Mouse (Mus musculus) intestine, postnatal 0 days (tissue): ENCODE measurements at regions not wholly inside any gene's neighbourhood (a gene's known extent, or its start where the extent isn't known, plus 50 kb on each side); places are given as distances from the start of the nearest gene placed in this dataset.

ENCODE experiments used
- ATAC-seq: fragments of 200-750 bp; cut with Nextera tagmentation; 2 replicates; pipeline ENCODE4 v1.8.0; 2017; ENCODE audit warnings: mild to moderate bottlenecking, moderate TSS enrichment, moderate library complexity
- H3K27ac ChIP-seq: fragments of 300-500 bp; sonication (generic); 2 replicates; pipeline ENCODE4 v1.5.1; 2014; ENCODE audit warnings: mild to moderate bottlenecking, low read depth, low read length, moderate library complexity
- H3K27me3 ChIP-seq: fragments of 300-500 bp; sonication (generic); replicated peaks from 2 replicates; pipeline ENCODE4 v1.6.1; 2014; ENCODE audit warnings: low read length, mixed read lengths; ENCODE audit not compliant: control insufficient read depth, insufficient read depth
- H3K36me3 ChIP-seq: fragments of 300-500 bp; sonication (generic); 2 replicates; pipeline ENCODE4 v1.6.1; 2014; ENCODE audit warnings: mild to moderate bottlenecking, moderate library complexity; ENCODE audit not compliant: control insufficient read depth, insufficient read depth
- H3K4me1 ChIP-seq: fragments of 300-500 bp; sonication (generic); replicated peaks from 2 replicates; pipeline ENCODE4 v1.6.1; 2014; ENCODE audit warnings: antibody characterized with exemption, low read length, mixed read lengths; ENCODE audit not compliant: control insufficient read depth, insufficient read depth
- H3K4me2 ChIP-seq: fragments of 300-500 bp; sonication (generic); replicated peaks from 2 replicates; pipeline ENCODE4 v1.6.1; 2014; ENCODE audit warnings: low read depth, mild to moderate bottlenecking, moderate library complexity
- H3K4me3 ChIP-seq: fragments of 300-500 bp; sonication (generic); 2 replicates; pipeline ENCODE4 v1.5.1; 2014; ENCODE audit warnings: low read depth, low read length
- H3K9ac ChIP-seq: fragments of 300-500 bp; sonication (generic); 2 replicates; pipeline ENCODE4 v1.6.1; 2014; ENCODE audit warnings: mild to moderate bottlenecking, low read depth, low read length
- H3K9me3 ChIP-seq: fragments of 300-500 bp; sonication (generic); 2 replicates; pipeline ENCODE4 v1.6.1; 2016; ENCODE audit warnings: mixed run types; ENCODE audit not compliant: control insufficient read depth
- CTCF ChIP-seq: sonication (generic); IDR thresholded peaks from 2 replicates; pipeline ENCODE4 v1.5.1; 2016; ENCODE audit warnings: low read depth, mild to moderate bottlenecking, control low read depth, antibody characterized with exemption, moderate library complexity
- WGBS: fragments of 180-500 bp; shearing (Covaris S2); extraction: QIAGEN DNeasy Blood & Tissue Kit; methylation state at CpG from one replicate; pipeline ENCODE4 v1.1.7; 2014; 5-methylcytosine and 5-hydroxymethylcytosine counted together

- ATAC-seq = no peak
- 52% methylated on average over 10 of the region's 10 CpGs for WGBS
- Histone ChIP-seq H3K4me2 (no peak overlapping the region), H3K4me3 (no peak overlapping the region), H3K4me1 (no peaks in the 10 kb centered on the region), H3K9ac (no peak overlapping the region), H3K9me3 (no peaks in the 10 kb centered on the region), H3K27me3 (no peaks in the 10 kb centered on the region), H3K27ac (no peak overlapping the region), H3K36me3 (no peaks in the 10 kb centered on the region)
- TF ChIP-seq CTCF = no peak
These were observed 584.2 kb upstream of the Kirrel3 start for GRCm38 (mm10) chr9:33901313-33902076.

GRCm38 (mm10) chr9:33903991-33904570 lies 581.6 kb upstream of the Kirrel3 start:
- Histone ChIP-seq H3K9me3 (no peaks in the 10 kb centered on the region), H3K4me3 (no peak overlapping the region), H3K4me1 (no peaks in the 10 kb centered on the region), H3K27ac (no peak overlapping the region), H3K27me3 (no peaks in the 10 kb centered on the region), H3K4me2 (no peak overlapping the region), H3K36me3 (no peaks in the 10 kb centered on the region), H3K9ac (no peak overlapping the region)
- TF ChIP-seq CTCF = no peak
- ATAC-seq = no peak
- 65% methylated on average over 5 of the region's 5 CpGs for WGBS

GRCm38 (mm10) chr9:33914919-33915318 lies 570.8 kb upstream of the Kirrel3 start:
- no peak overlapping the region for H3K4me2 ChIP-seq
- no peak overlapping the region for H3K9ac ChIP-seq
- WGBS = 73% methylated on average over 4 of the region's 4 CpGs
- H3K9me3 ChIP-seq = no peaks in the 10 kb centered on the region
- no peak overlapping the region for H3K4me3 ChIP-seq
- no peak for TF ChIP-seq CTCF
- ATAC-seq = no peak
- H3K27ac ChIP-seq = no peak overlapping the region
- H3K36me3 ChIP-seq = no peaks in the 10 kb centered on the region
- no peaks in the 10 kb centered on the region for H3K27me3 ChIP-seq
- H3K4me1 ChIP-seq = no peaks in the 10 kb centered on the region

GRCm38 (mm10) chr9:33915349-33916056 lies 570.2 kb upstream of the Kirrel3 start:
- H3K36me3 ChIP-seq = no peaks in the 10 kb centered on the region
- no peak overlapping the region for H3K4me2 ChIP-seq
- H3K4me1 ChIP-seq = no peaks in the 10 kb centered on the region
- H3K27me3 ChIP-seq = no peaks in the 10 kb centered on the region
- H3K9me3 ChIP-seq = no peaks in the 10 kb centered on the region
- WGBS = 71% methylated on average over 4 of the region's 4 CpGs
- no peak for ATAC-seq
- no peak overlapping the region for H3K4me3 ChIP-seq
- H3K9ac ChIP-seq = no peak overlapping the region
- no peak for TF ChIP-seq CTCF
- no peak overlapping the region for H3K27ac ChIP-seq

GRCm38 (mm10) chr9:33930286-33930685 lies 555.4 kb upstream of the Kirrel3 start:
- Histone ChIP-seq H3K27me3 (no peaks in the 10 kb centered on the region), H3K9ac (no peak overlapping the region), H3K27ac (no peak overlapping the region), H3K4me3 (no peak overlapping the region), H3K4me1 (no peaks in the 10 kb centered on the region), H3K4me2 (no peak overlapping the region), H3K36me3 (no peaks in the 10 kb centered on the region), H3K9me3 (no peaks in the 10 kb centered on the region)
- ATAC-seq = no peak
- no peak for TF ChIP-seq CTCF
- WGBS = 73% methylated on average over 4 of the region's 4 CpGs

GRCm38 (mm10) chr9:33934071-33934470 lies 551.6 kb upstream of the Kirrel3 start:
- no peak overlapping the region for H3K9ac ChIP-seq
- 75% methylated on average over 5 of the region's 5 CpGs for WGBS
- H3K9me3 ChIP-seq = no peaks in the 10 kb centered on the region
- no peaks in the 10 kb centered on the region for H3K36me3 ChIP-seq
- no peak overlapping the region for H3K4me2 ChIP-seq
- no peak overlapping the region for H3K4me3 ChIP-seq
- H3K4me1 ChIP-seq = no peaks in the 10 kb centered on the region
- TF ChIP-seq CTCF = no peak
- H3K27me3 ChIP-seq = no peaks in the 10 kb centered on the region
- no peak overlapping the region for H3K27ac ChIP-seq
- no peak for ATAC-seq
